Mouse (Mus musculus): ENCODE measurements around the gene Asb4. TPM values are rescaled to one million over a fixed set of nuclear protein-coding genes. Genes with fewer than 3 reads are reported as not detected.

Asb4 gene
- polyA plus RNA-seq, 1 experiment: 0.04 TPM

DNA sequence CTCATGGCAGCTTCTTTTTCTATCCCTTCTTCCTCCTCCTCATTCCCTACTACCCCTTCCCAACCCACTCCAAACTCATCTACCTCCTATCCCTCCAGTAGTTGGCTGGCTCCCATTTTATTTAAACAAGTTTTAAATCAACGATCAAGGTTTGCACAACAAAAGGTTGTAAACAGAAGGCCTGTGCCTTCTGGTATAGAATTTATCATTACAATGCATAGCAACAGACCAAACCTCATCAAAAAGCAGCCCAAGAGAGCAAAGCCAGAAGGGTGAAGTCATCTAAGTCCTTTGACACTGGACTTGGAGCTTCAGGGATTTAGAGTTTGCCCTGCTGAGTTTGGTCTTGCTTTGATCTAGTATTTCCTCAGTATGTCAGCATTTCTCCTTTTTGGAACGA is 97.9 kb downstream of the Asb4 start:
- Histone ChIP-seq H3K79me2 (ENCODE audit: control insufficient read depth, insufficient read depth) (peaks cover 13% of the 10 kb centered on the region), H3K27me3 (ENCODE audit: control insufficient read depth, insufficient read depth, insufficient read length) (no peaks in the 10 kb centered on the region), H3K79me3 (ENCODE audit: low read depth) (peaks cover 3% of the 10 kb centered on the region), H3ac (ENCODE audit: control insufficient read depth, insufficient read length, low read depth) (no peak overlapping the region), H3K36me3 (ENCODE audit: control insufficient read depth, insufficient read depth) (peaks cover 56% of the 10 kb centered on the region), H3K4me3 (ENCODE audit: insufficient read depth, poor library complexity, severe bottlenecking) (no peak overlapping the region)
- TF ChIP-seq CTCF (IDR thresholded peaks at IDR 0.05; ENCODE audit: control insufficient read depth, insufficient read depth, insufficient read length): no peak
- no peak for TF ChIP-seq CEBPB (IDR thresholded peaks at IDR 0.05; ENCODE audit: low read depth)
- no peak for TF ChIP-seq MYOD1 (IDR thresholded peaks at IDR 0.05; ENCODE audit: control insufficient read depth, insufficient read length, low read depth)
- no peak for TF ChIP-seq USF1 (IDR thresholded peaks at IDR 0.05; ENCODE audit: low read depth)
- no peak for TF ChIP-seq FOSL1 (IDR thresholded peaks at IDR 0.05; ENCODE audit: insufficient read depth, low read length, poor library complexity, severe bottlenecking)
- TF ChIP-seq MAX (IDR thresholded peaks at IDR 0.05): no peak
- no peak for TF ChIP-seq MYOG (IDR thresholded peaks at IDR 0.05; ENCODE audit: control insufficient read depth, extremely low read depth, insufficient read length)

DNA sequence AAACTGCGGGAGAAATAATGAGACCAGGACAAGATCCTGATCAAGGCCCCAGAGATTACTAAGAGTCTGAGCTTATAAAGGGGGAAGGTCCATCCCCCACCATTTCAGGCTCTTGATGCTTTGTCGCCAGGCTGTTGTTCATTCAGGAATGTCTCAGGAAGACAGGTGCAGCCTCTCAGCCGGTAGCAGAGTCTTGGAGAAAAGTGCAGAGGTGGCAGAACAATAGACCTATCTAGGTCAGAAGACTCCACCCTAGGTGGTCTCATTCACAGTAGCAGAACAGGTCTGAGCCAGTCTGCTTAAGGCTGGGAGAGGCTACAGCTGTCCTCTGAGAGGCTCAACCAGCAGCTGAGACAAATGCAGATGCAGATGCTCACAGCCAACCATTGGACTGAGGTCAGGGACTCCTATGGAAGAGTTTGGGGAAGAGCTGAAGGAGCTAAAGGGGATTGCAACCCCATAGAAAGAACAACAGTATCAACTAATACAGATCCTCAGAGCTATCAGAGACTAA is 99.1 kb downstream of the Asb4 start:
- H3K36me3 ChIP-seq (ENCODE audit: control insufficient read depth, insufficient read depth): peaks cover 68% of the 10 kb centered on the region
- no peaks in the 10 kb centered on the region for H3K27me3 ChIP-seq (ENCODE audit: control insufficient read depth, insufficient read depth, insufficient read length)
- H3K79me3 ChIP-seq (ENCODE audit: low read depth): peaks cover 3% of the 10 kb centered on the region
- H3ac ChIP-seq (ENCODE audit: control insufficient read depth, insufficient read length, low read depth): no peak overlapping the region
- TF ChIP-seq USF1 (IDR thresholded peaks at IDR 0.05; ENCODE audit: low read depth): no peak
- no peak for TF ChIP-seq FOSL1 (IDR thresholded peaks at IDR 0.05; ENCODE audit: insufficient read depth, low read length, poor library complexity, severe bottlenecking)
- no peak for TF ChIP-seq CEBPB (IDR thresholded peaks at IDR 0.05; ENCODE audit: low read depth)
- no peak for TF ChIP-seq MAX (IDR thresholded peaks at IDR 0.05)
- TF ChIP-seq MYOG (IDR thresholded peaks at IDR 0.05; ENCODE audit: control insufficient read depth, extremely low read depth, insufficient read length): no peak
- no peak for TF ChIP-seq MYOD1 (IDR thresholded peaks at IDR 0.05; ENCODE audit: control insufficient read depth, insufficient read length, low read depth)
- no peak for TF ChIP-seq CTCF (IDR thresholded peaks at IDR 0.05; ENCODE audit: control insufficient read depth, insufficient read depth, insufficient read length)
- H3K79me2 ChIP-seq (ENCODE audit: control insufficient read depth, insufficient read depth): peaks cover 24% of the 10 kb centered on the region
- no peak overlapping the region for H3K4me3 ChIP-seq (ENCODE audit: insufficient read depth, poor library complexity, severe bottlenecking)

Other genes starting within 250 kb of the Asb4 start
- not detected for gene Pon1, start 189.4 kb upstream of the Asb4 start, polyA plus RNA-seq (2012; fragmentation: generic; extraction: Trizol)
- gene Pon3, start 127.1 kb upstream of the Asb4 start, polyA plus RNA-seq (2012; fragmentation: generic; extraction: Trizol): 0.78 TPM
- gene Pon2, start 84.9 kb upstream of the Asb4 start, polyA plus RNA-seq (2012; fragmentation: generic; extraction: Trizol): 8.4 TPM
- gene Pdk4, start 112.9 kb downstream of the Asb4 start, polyA plus RNA-seq (2012; fragmentation: generic; extraction: Trizol): 41.6 TPM